Mouse (Mus musculus): ENCODE results near the gene B4galt2. TPM values are rescaled to one million over a fixed set of nuclear protein-coding genes. Genes with fewer than 3 reads are reported as not detected.

The B4galt2 gene
- polyA plus RNA-seq, 1 experiment: not detected

DNA sequence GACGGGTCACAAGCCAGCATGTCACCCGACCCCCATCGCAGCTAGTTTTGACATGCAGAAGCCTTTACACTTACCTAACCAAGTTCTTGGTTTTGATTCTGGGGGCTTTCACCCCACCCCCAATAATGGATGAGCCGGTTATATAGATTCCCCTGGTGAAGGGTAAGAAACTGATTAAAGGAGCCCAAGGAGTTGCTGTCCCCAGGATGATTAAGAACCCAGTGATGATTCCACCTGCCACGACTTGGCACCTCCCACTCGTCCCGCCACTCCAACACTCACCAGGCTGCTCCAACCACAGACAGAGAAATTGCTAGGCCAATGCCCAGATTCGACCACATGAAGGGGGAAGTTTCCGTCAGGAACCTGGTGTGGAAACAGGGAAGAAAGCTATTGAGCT, 2.7 kb upstream of the B4galt2 start:
- H3K4me1 ChIP-seq (ENCODE audit: control insufficient read depth, insufficient read depth, low read length): peaks cover 39% of the 10 kb centered on the region
- no peak for TF ChIP-seq CTCF (IDR thresholded peaks at IDR 0.05; ENCODE audit: insufficient read depth, low read depth, low read length)
- TF ChIP-seq POLR2A (IDR thresholded peaks at IDR 0.05; ENCODE audit: insufficient read depth, low read depth, low read length): no peak
- peak overlapping the region; percentile 88 for H3K4me3 ChIP-seq (ENCODE audit: insufficient read depth, low read depth, low read length)
- no peak overlapping the region for H3K27ac ChIP-seq (ENCODE audit: insufficient read depth, low read depth, low read length)
- WGBS: 72% methylated on average over 9 of the region's 9 CpGs

DNA sequence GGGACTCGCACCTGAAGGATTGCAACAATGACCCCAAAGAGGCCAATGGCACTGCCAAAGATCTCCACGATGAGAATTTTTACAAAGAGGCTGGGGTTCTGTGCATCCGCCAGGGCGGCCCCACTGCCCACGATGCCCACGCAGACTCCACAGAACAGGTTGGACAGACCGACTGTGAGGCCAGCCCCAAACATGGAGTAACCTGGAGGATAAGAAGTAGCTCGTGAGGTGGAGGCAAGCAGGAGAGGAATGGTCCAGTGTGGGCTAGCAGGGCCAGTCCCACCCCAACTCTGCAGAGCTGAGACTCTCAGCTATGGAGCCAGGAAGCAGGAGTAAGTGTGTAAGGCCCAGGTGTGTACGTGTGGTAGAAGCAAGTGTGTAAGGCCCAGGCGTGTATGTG, 1.8 kb upstream of the B4galt2 start:
- no peak for TF ChIP-seq CTCF (IDR thresholded peaks at IDR 0.05; ENCODE audit: insufficient read depth, low read depth, low read length)
- TF ChIP-seq POLR2A (IDR thresholded peaks at IDR 0.05; ENCODE audit: insufficient read depth, low read depth, low read length): no peak
- Histone ChIP-seq H3K4me1 (ENCODE audit: control insufficient read depth, insufficient read depth, low read length) (peaks cover 40% of the 10 kb centered on the region), H3K27ac (ENCODE audit: insufficient read depth, low read depth, low read length) (no peak overlapping the region), H3K4me3 (ENCODE audit: insufficient read depth, low read depth, low read length) (no peak overlapping the region)
- WGBS: 93% methylated on average over 10 of the region's 10 CpGs

DNA sequence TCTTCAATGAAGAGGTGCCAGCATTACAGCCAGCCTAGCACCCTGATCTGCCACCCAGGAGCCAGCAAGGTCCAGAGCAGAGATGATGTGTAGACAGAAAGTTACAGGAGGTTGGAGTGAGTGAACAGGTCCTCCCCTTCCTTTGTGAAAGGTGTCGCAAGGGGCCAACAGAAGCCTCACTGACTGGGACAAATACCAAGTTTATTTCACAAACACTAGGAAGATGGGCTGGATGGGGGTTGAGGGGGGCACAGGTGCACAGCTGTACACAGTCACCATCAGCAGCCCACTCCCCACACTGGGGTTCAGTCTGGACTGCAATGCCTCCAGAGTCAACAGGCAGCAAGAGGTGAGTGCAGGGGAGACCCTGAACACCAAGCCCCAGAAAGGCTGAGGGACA, 859 bp upstream of the B4galt2 start:
- Histone ChIP-seq H3K4me1 (ENCODE audit: control insufficient read depth, insufficient read depth, low read length) (peaks cover 40% of the 10 kb centered on the region), H3K27ac (ENCODE audit: insufficient read depth, low read depth, low read length) (no peak overlapping the region), H3K4me3 (ENCODE audit: insufficient read depth, low read depth, low read length) (0 out of 2 replicates have a peak overlapping the region, but pooled peaks have one; percentile 4)
- TF ChIP-seq CTCF (IDR thresholded peaks at IDR 0.05; ENCODE audit: insufficient read depth, low read depth, low read length): no peak
- no peak for TF ChIP-seq POLR2A (IDR thresholded peaks at IDR 0.05; ENCODE audit: insufficient read depth, low read depth, low read length)
- WGBS: 88% methylated on average over 1 of the region's 1 CpGs

DNA sequence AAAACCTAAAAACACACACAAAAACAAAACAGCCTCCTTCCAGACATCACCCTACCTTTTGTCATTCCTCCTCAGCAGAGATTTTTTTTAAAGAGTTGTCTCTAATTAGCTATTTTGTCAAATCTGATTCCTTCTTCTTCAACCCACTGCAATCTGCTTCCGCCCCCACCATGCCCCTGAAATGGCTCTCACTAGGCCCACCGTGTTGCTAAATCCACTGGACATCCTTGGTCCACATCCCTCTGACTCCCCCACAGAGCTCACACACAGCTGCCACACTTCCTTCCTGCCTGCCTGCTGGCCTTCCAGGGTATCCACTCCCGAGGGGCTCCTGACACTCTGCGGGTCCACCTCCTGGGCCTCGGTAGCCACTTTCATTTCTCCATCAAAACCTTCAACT, 4.6 kb downstream of the B4galt2 start:
- TF ChIP-seq CTCF (IDR thresholded peaks at IDR 0.05; ENCODE audit: insufficient read depth, low read depth, low read length): no peak
- no peak for TF ChIP-seq POLR2A (IDR thresholded peaks at IDR 0.05; ENCODE audit: insufficient read depth, low read depth, low read length)
- 73% methylated on average over 5 of the region's 5 CpGs for WGBS
- H3K27ac ChIP-seq (ENCODE audit: insufficient read depth, low read depth, low read length): no peak overlapping the region
- no peak overlapping the region for H3K4me3 ChIP-seq (ENCODE audit: insufficient read depth, low read depth, low read length)
- H3K4me1 ChIP-seq (ENCODE audit: control insufficient read depth, insufficient read depth, low read length): peaks cover 18% of the 10 kb centered on the region

DNA sequence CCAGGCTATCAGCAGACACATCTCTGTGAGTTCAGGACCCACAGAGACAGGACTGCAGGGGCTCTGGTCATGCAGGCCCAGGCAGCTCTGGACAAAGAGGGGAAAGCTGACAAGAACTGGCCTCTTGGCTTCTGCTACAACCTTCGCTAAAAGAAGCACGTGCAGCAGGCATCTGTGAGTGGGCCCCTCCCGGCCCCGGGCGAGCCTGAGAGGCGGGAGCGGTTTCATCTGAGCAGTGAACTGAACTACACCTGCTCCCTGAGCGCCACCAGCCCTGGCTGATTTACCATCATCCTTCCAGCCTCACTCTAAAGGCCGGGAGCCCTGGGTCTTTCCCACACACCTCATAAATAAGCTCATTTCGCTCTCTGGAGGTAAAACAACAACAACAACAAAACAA, 5.0 kb downstream of the B4galt2 start:
- Histone ChIP-seq H3K4me1 (ENCODE audit: control insufficient read depth, insufficient read depth, low read length) (peaks cover 16% of the 10 kb centered on the region), H3K4me3 (ENCODE audit: insufficient read depth, low read depth, low read length) (no peak overlapping the region), H3K27ac (ENCODE audit: insufficient read depth, low read depth, low read length) (no peak overlapping the region)
- no peak for TF ChIP-seq POLR2A (IDR thresholded peaks at IDR 0.05; ENCODE audit: insufficient read depth, low read depth, low read length)
- TF ChIP-seq CTCF (IDR thresholded peaks at IDR 0.05; ENCODE audit: insufficient read depth, low read depth, low read length): no peak
- WGBS: 53% methylated on average over 10 of the region's 10 CpGs

DNA sequence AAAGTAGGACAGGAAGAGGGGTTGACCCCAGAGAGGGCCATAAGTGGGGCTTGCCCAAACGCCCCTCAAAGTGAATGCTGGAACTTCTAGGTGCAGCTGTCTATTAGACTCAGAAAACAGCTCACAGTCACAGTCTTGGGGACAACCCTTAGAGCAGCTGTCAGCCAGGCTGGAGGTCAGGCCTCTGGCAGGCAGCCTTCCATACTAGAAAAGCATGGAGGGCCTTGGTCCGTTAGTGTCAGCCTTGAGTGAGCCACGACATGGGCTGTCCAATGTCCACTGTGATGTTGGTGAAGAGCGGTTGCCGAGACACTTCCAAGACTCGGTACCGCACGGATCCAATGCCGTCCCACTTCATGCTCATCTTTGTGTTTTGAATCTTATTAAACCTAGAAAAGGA, 9.7 kb downstream of the B4galt2 start:
- no peak overlapping the region for H3K27ac ChIP-seq (ENCODE audit: insufficient read depth, low read depth, low read length)

DNA sequence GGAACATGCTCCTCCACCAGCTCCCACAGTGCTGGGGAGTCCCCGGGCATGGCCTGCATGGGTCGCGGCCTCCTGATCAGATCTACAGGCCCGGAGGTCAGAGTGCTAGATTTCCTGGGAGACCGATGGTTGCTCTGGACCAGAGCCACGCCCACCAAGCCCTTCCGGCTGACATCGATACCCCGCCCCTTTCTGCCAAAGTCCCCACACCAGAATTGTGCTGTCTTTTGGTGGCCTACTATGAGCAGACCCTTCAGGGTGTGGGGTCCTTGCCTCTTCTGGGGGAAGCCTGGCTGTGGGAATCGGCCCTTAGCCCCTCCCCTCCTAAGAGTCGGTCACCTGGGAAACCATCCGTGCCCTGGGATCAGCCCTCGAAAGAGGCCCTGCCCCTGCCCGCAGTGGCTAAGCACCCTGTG, 10.8 kb downstream of the B4galt2 start, which contains the start of gene Ccdc24:
Ccdc24 (minus strand) TSS at position 87 of the 416 bp plus-strand sequence.
- TF ChIP-seq POLR2A (IDR thresholded peaks at IDR 0.05; ENCODE audit: insufficient read depth, low read depth, low read length): no peak
- TF ChIP-seq CTCF (IDR thresholded peaks at IDR 0.05; ENCODE audit: insufficient read depth, low read depth, low read length): no peak
- Histone ChIP-seq H3K4me1 (ENCODE audit: control insufficient read depth, insufficient read depth, low read length) (no peaks in the 10 kb centered on the region), H3K4me3 (ENCODE audit: insufficient read depth, low read depth, low read length) (no peak within 1 kb of the TSS), H3K27ac (ENCODE audit: insufficient read depth, low read depth, low read length) (no peak within 1 kb of the TSS)
- 20% methylated on average over 14 of the region's 14 CpGs for WGBS

More for the DNA sequence above, 9.7 kb downstream of the B4galt2 start:
- TF ChIP-seq CTCF (IDR thresholded peaks at IDR 0.05; ENCODE audit: insufficient read depth, low read depth, low read length): no peak
- TF ChIP-seq POLR2A (IDR thresholded peaks at IDR 0.05; ENCODE audit: insufficient read depth, low read depth, low read length): no peak
- H3K4me1 ChIP-seq (ENCODE audit: control insufficient read depth, insufficient read depth, low read length): no peaks in the 10 kb centered on the region
- no peak overlapping the region for H3K4me3 ChIP-seq (ENCODE audit: insufficient read depth, low read depth, low read length)
- 96% methylated on average over 9 of the region's 9 CpGs for WGBS

DNA sequence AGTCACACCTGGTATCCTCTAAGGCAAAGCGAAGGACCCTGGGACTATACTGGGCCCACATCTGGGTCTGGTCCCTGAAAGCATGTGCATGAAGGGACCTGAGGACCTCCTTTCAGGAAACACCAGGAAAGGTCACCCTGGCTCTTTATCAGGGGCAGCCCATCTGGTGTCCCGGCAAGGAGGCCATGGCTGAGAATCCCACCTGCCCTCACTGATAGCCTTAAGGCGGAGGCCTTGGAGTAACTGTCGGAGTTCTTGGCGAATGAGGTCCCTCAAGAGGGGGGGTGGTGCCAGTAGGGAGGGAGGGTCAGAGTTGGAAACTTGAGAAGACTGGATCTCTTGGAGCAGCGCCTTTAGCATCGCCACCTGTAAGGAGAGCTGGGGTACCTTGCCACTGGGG, 11.5 kb downstream of the B4galt2 start:
- H3K4me3 ChIP-seq (ENCODE audit: insufficient read depth, low read depth, low read length): no peak overlapping the region
- TF ChIP-seq CTCF (IDR thresholded peaks at IDR 0.05; ENCODE audit: insufficient read depth, low read depth, low read length) (no peak), POLR2A (IDR thresholded peaks at IDR 0.05; ENCODE audit: insufficient read depth, low read depth, low read length) (no peak)
- 86% methylated on average over 7 of the region's 7 CpGs for WGBS
- H3K4me1 ChIP-seq (ENCODE audit: control insufficient read depth, insufficient read depth, low read length): no peaks in the 10 kb centered on the region
- no peak overlapping the region for H3K27ac ChIP-seq (ENCODE audit: insufficient read depth, low read depth, low read length)

DNA sequence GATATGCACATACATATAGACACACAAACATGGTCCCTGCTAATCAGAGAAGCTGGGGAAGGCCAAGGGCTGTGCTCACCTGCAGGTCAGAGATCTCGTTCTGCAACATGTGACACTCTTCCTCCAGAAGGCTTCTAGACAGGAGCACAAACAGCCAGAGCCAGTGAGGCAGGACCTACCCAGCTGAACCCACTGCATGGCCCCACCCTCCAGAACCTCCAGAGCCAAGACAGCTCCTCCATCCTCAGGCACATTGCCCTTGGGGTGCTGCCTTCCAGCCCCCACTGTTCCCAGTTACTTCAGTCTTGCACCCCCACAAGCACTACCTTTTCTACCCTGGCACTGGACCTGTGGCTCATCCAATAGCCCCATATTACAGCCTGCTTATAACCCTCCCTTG, 12.8 kb downstream of the B4galt2 start:
- WGBS: 81% methylated on average over 1 of the region's 1 CpGs
- no peak overlapping the region for H3K4me3 ChIP-seq (ENCODE audit: insufficient read depth, low read depth, low read length)
- TF ChIP-seq CTCF (IDR thresholded peaks at IDR 0.05; ENCODE audit: insufficient read depth, low read depth, low read length) (no peak), POLR2A (IDR thresholded peaks at IDR 0.05; ENCODE audit: insufficient read depth, low read depth, low read length) (no peak)
- H3K27ac ChIP-seq (ENCODE audit: insufficient read depth, low read depth, low read length): no peak overlapping the region
- H3K4me1 ChIP-seq (ENCODE audit: control insufficient read depth, insufficient read depth, low read length): peaks cover 5% of the 10 kb centered on the region; the same call in 1 of the 2 replicates

DNA sequence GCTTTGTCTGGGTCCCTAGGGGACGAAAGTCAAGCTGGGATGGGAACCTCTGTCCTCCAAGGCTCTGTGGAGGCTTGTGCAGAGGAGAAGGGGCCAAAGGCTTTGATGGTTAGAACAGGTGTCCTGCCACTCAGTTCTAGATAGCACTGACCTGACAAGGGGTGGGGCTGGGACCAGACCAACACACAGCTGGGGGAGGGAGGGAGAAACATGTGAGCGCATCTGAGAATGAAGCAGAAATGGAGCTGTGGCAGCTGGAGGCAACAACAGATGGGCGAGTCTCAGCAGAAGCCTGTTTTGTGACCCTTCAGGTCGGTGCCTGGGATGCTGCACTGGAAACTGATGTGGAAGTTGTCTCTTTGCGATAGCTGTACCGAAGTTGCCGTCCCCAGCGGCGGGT, 14.0 kb downstream of the B4galt2 start:
- H3K27ac ChIP-seq (ENCODE audit: insufficient read depth, low read depth, low read length): no peak overlapping the region
- 77% methylated on average over 9 of the region's 9 CpGs for WGBS
- no peak for TF ChIP-seq CTCF (IDR thresholded peaks at IDR 0.05; ENCODE audit: insufficient read depth, low read depth, low read length)
- TF ChIP-seq POLR2A (IDR thresholded peaks at IDR 0.05; ENCODE audit: insufficient read depth, low read depth, low read length): no peak

More for the DNA sequence above, 14.0 kb downstream of the B4galt2 start:
- H3K4me3 ChIP-seq (ENCODE audit: insufficient read depth, low read depth, low read length): no peak overlapping the region
- H3K4me1 ChIP-seq (ENCODE audit: control insufficient read depth, insufficient read depth, low read length): peaks cover 5% of the 10 kb centered on the region; the same call in 1 of the 2 replicates

Measured in olfactory bulb, adult 2 months (tissue).